Mouse (Mus musculus): ENCODE data around the gene Hist1h3g.

- TF ChIP-seq CTCF (IDR thresholded peaks at IDR 0.05), result no peak
- TF ChIP-seq POLR2A (IDR thresholded peaks at IDR 0.05; ENCODE audit: insufficient read depth, low read depth, low read length), result peak; percentile 39; the same call in 1 of the 2 replicates
- TF ChIP-seq EP300 (IDR thresholded peaks at IDR 0.05; ENCODE audit: insufficient read depth, low read depth, low read length), result no peak
Observed at GRCm38 (mm10) chr13:23575271-23575851, 40.1 kb downstream of the Hist1h3g start, which contains the start of gene Hist1h3d.
